9 mouse cellular contexts compared by ENCODE assay signal in genomic region chr11:44496217-44496616, GRCm38 (mm10). TPM values are rescaled to one million over a fixed set of nuclear protein-coding genes. Genes with fewer than 3 reads are reported as not detected.
A peak's percentile ranks its signal among the peaks of the same experiment; 100 is the strongest.
DNase-seq lines count a peak whose midpoint lies in the region; ATAC-seq lines count a peak whose summit lies in the region.
"Had no signal": no experiment of that assay in that cellular context is flagged by ENCODE, and none has a peak within 500 bp of the region (broad histone marks: within the 10 kb centered on the region; RNA-seq: fewer than 3 reads in every experiment).

No protein-coding gene starts in this region.

- DNase-seq in liver, embryonic 13.5 days = no peak
- DNase-seq in liver = no peak
- DNase-seq in embryo, embryonic 10 days (ENCODE audit: low spot score) = no peak
- DNase-seq in cerebellum, postnatal 14 days = no peak
- DNase-seq in layer of hippocampus, adult 18-20 months (ENCODE audit: low spot score in 2 of 2) = no peak

- no peaks in the 10 kb centered on the region for H3K36me3 ChIP-seq in liver, embryonic 13.5 days
- no peaks in the 10 kb centered on the region for H3K36me3 ChIP-seq in heart, embryonic 15.5 days
- H3K36me3 ChIP-seq in limb, embryonic 15.5 days = no peaks in the 10 kb centered on the region
- no peaks in the 10 kb centered on the region for H3K36me3 ChIP-seq in stomach, embryonic 16.5 days (ENCODE audit: control insufficient read depth, insufficient read depth, low read length)
- H3K36me3 ChIP-seq: hindbrain, embryonic 15.5 days had no signal

- WGBS in liver, embryonic 13.5 days (ENCODE audit: insufficient replicate concordance) = 68% methylated on average over 3 of the region's 3 CpGs
- 46% methylated on average over 3 of the region's 3 CpGs for WGBS in heart, embryonic 15.5 days
- 34% methylated on average over 3 of the region's 3 CpGs for WGBS in limb, embryonic 15.5 days
- WGBS in stomach, embryonic 16.5 days = 59% methylated on average over 3 of the region's 3 CpGs

- no peaks in the 10 kb centered on the region for H3K9me3 ChIP-seq in liver, embryonic 13.5 days (replicated peaks)
- no peaks in the 10 kb centered on the region for H3K9me3 ChIP-seq in heart, embryonic 15.5 days (replicated peaks)
- H3K9me3 ChIP-seq in limb, embryonic 15.5 days = no peaks in the 10 kb centered on the region
- H3K9me3 ChIP-seq in stomach, embryonic 16.5 days (replicated peaks; ENCODE audit: control insufficient read depth, low read length) = no peaks in the 10 kb centered on the region
- H3K9me3 ChIP-seq: hindbrain, embryonic 15.5 days had no signal

- peaks cover 45% of the 10 kb centered on the region for H3K4me1 ChIP-seq in liver, embryonic 13.5 days (replicated peaks)
- H3K4me1 ChIP-seq in heart, embryonic 15.5 days (replicated peaks) = peaks cover 9% of the 10 kb centered on the region; the same call in 1 of the 2 replicates
- peaks cover 6% of the 10 kb centered on the region for H3K4me1 ChIP-seq in limb, embryonic 15.5 days
- H3K4me1 ChIP-seq in stomach, embryonic 16.5 days (ENCODE audit: control insufficient read depth, insufficient read depth, low read length) = peaks cover 3% of the 10 kb centered on the region; the same call in 1 of the 2 replicates
- H3K4me1 ChIP-seq: hindbrain, embryonic 15.5 days had no signal

- H3K27me3 ChIP-seq in liver, embryonic 13.5 days = no peaks in the 10 kb centered on the region
- no peaks in the 10 kb centered on the region for H3K27me3 ChIP-seq in heart, embryonic 15.5 days
- H3K27me3 ChIP-seq in limb, embryonic 15.5 days = no peaks in the 10 kb centered on the region
- H3K27me3 ChIP-seq in stomach, embryonic 16.5 days (ENCODE audit: control insufficient read depth, insufficient read depth, low read length) = no peaks in the 10 kb centered on the region
- H3K27me3 ChIP-seq: hindbrain, embryonic 15.5 days had no signal

- H3K27ac ChIP-seq in liver, embryonic 13.5 days = peak overlapping the region; percentile 72
- peak overlapping the region; percentile 2 for H3K27ac ChIP-seq in heart, embryonic 15.5 days
- peak overlapping the region; percentile 47; the same call in 1 of the 2 replicates for H3K27ac ChIP-seq in limb, embryonic 15.5 days
- peak overlapping the region; percentile 48; the same call in 1 of the 2 replicates for H3K27ac ChIP-seq in stomach, embryonic 16.5 days (ENCODE audit: low read length)
- H3K27ac ChIP-seq: hindbrain, embryonic 15.5 days had no signal

- 0 out of 2 replicates have a peak overlapping the region, but pooled peaks have one; percentile 28 for H3K9ac ChIP-seq in liver, embryonic 13.5 days
- no peak overlapping the region for H3K9ac ChIP-seq in heart, embryonic 15.5 days
- no peak overlapping the region for H3K9ac ChIP-seq in limb, embryonic 15.5 days
- H3K9ac ChIP-seq in stomach, embryonic 16.5 days (ENCODE audit: low read length) = peak overlapping the region; percentile 47; the same call in 1 of the 2 replicates
- H3K9ac ChIP-seq: hindbrain, embryonic 15.5 days had no signal

- H3K4me3 ChIP-seq in liver, embryonic 13.5 days (replicated peaks) = no peak overlapping the region
- no peak overlapping the region for H3K4me3 ChIP-seq in heart, embryonic 15.5 days
- no peak overlapping the region for H3K4me3 ChIP-seq in limb, embryonic 15.5 days
- no peak overlapping the region for H3K4me3 ChIP-seq in stomach, embryonic 16.5 days (replicated peaks; ENCODE audit: low read length)
- H3K4me3 ChIP-seq: hindbrain, embryonic 15.5 days had no signal

- no peak for ATAC-seq in liver, embryonic 13.5 days (ENCODE audit: low read depth)
- ATAC-seq in heart, embryonic 15.5 days (replicated peaks; ENCODE audit: insufficient number of reproducible peaks, insufficient read depth, low FRiP score, low read depth) = no peak; the same call in 1 of the 2 replicates
- ATAC-seq in limb, embryonic 15.5 days (ENCODE audit: insufficient number of reproducible peaks, low FRiP score, low TSS enrichment, low read depth) = no peak
- 0 out of 2 replicates have a peak, but pooled peaks have one; percentile 13 for ATAC-seq in stomach, embryonic 16.5 days (ENCODE audit: insufficient read depth, low FRiP score)

- H3K4me2 ChIP-seq in liver, embryonic 13.5 days = no peak overlapping the region
- no peak overlapping the region for H3K4me2 ChIP-seq in heart, embryonic 15.5 days
- no peak overlapping the region for H3K4me2 ChIP-seq in limb, embryonic 15.5 days
- no peak overlapping the region for H3K4me2 ChIP-seq in stomach, embryonic 16.5 days (ENCODE audit: low read depth, low read length)
- H3K4me2 ChIP-seq: hindbrain, embryonic 15.5 days had no signal

RNA-seq across cellular contexts. Expression of gene Rnf145, which starts 22.5 kb away (rescaled TPM):
- 45.9 and 47.8 TPM in 2 replicates for polyA plus RNA-seq in liver, embryonic 13.5 days (2015; fragmentation: Nextera tagmentation; extraction: Ambion mirVana)
- 45.1 and 58.7 TPM in 2 replicates for polyA plus RNA-seq in heart, embryonic 15.5 days (2015; fragmentation: Nextera tagmentation; extraction: Ambion mirVana)
- 61.5 and 69.8 TPM in 2 replicates for polyA plus RNA-seq in limb, embryonic 15.5 days (2015; fragmentation: Nextera tagmentation; extraction: Ambion mirVana)
- polyA plus RNA-seq in stomach, embryonic 16.5 days (2015; fragmentation: Nextera tagmentation; extraction: Ambion mirVana) = 43.1 and 44.3 TPM in 2 replicates
- 100 to 1,000 TPM in 1 of 2 experiments, 10 to 100 TPM in 1; 87.0 to 107 TPM for total RNA-seq in layer of hippocampus, adult 18-20 months (2021)

RNA-seq across cellular contexts. Expression of gene Ublcp1, which starts 25.9 kb away (rescaled TPM):
- polyA plus RNA-seq in liver, embryonic 13.5 days (2015; fragmentation: Nextera tagmentation; extraction: Ambion mirVana) = 43.9 and 47.6 TPM in 2 replicates
- polyA plus RNA-seq in heart, embryonic 15.5 days (2015; fragmentation: Nextera tagmentation; extraction: Ambion mirVana) = 38.7 and 41.8 TPM in 2 replicates
- 51.5 and 52.8 TPM in 2 replicates for polyA plus RNA-seq in limb, embryonic 15.5 days (2015; fragmentation: Nextera tagmentation; extraction: Ambion mirVana)
- polyA plus RNA-seq in stomach, embryonic 16.5 days (2015; fragmentation: Nextera tagmentation; extraction: Ambion mirVana) = 51.9 and 53.2 TPM in 2 replicates
- total RNA-seq in layer of hippocampus, adult 18-20 months (2021) = 10 to 100 TPM; 46.7 to 49.2 TPM

Comparison
In these comparisons a context has a peak if more than half of its experiments do, and no peak if none do; other contexts are left out.
1. H3K27ac ChIP-seq: peak in every context shown above with its lines; median percentile 72 in liver, embryonic 13.5 days; 48 in stomach, embryonic 16.5 days; 47 in limb, embryonic 15.5 days; 2 in heart, embryonic 15.5 days.
2. H3K9ac ChIP-seq: peak in liver, embryonic 13.5 days (single experiment) and stomach, embryonic 16.5 days (single experiment); none in heart, embryonic 15.5 days (single experiment) and limb, embryonic 15.5 days (single experiment).